Mouse (Mus musculus) c-Kit-positive CD71-negative TER-119-negative erythroid progenitor cells, embryonic 14.5 days (primary cell): ENCODE measurements at regions not wholly inside any gene's neighbourhood (a gene's known extent, or its start where the extent isn't known, plus 50 kb on each side); places are given as distances from the start of the nearest gene placed in this dataset.

Source experiments
- DNase-seq: peaks from one replicate; pipeline ENCODE4 v3.0.0-alpha.2; 2013; ENCODE audit warnings: low read depth

DNA sequence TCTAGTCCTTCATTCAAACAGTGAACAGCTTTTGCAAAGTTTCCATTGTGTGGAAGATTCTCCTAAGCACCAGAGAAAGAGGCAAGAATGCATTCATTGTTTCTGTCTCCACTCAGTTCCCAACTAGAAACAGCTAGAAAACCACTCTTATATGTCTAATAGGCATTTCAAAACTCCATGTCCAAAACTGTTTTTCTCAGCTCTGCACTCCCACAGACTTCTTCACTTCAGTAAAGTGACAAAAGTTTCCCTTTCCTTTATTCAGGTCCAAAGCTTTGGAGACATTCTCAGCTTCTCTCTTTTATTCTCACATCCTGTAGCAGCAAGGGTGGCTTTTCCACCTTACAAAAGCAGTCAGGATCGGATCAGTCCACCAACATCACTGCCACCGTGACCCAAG lies 166.0 kb downstream of the Mreg start:
- no peak for DNase-seq

DNA sequence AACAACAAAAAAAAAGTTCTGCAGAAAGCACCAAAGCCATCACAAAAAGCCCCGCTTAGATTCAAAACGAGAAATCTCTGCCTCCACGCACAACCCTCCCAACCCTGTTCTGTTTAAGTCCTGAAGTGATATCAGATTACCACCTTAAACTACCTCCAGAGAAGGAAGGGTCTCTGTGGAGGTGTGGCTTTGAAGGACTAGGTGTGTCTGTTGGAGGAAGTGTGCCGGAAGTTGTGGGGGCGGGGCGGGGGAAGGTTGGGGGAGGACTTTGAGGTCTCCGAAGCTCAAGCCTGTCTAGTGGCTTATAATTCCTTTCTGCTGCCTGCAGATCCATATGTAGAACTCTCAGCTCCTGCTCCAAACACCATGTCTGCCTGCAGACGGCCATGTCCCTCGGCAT lies 173.6 kb downstream of the Mreg start:
- no peak for DNase-seq

GRCm38 (mm10) chr1:72036600-72036999 lies 175.5 kb downstream of the Mreg start:
- no peak for DNase-seq

DNA sequence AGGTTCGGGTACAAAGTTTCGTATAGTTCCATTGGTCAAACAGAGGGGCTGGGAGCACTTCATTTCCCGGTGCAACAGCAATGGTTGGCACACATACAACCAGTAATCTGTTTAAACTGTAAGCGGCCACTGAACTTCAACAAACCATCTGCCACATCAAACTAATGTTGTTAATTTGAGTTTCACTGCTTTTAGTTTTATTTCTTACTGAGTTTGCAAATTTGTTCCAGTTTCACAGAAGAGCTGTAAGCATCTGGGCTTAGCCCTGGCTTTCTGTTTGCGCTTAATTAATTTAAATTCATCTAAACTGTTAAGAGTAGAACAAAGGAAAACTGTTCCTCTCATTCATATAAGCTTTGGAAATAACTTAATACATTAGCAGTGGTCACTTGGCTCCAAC lies 176.0 kb downstream of the Mreg start:
- DNase-seq, result no peak

GRCm38 (mm10) chr1:72033941-72034340 lies 178.2 kb downstream of the Mreg start:
- DNase-seq, result no peak

GRCm38 (mm10) chr1:72032214-72032613 lies 179.9 kb downstream of the Mreg start:
- no peak for DNase-seq

DNA sequence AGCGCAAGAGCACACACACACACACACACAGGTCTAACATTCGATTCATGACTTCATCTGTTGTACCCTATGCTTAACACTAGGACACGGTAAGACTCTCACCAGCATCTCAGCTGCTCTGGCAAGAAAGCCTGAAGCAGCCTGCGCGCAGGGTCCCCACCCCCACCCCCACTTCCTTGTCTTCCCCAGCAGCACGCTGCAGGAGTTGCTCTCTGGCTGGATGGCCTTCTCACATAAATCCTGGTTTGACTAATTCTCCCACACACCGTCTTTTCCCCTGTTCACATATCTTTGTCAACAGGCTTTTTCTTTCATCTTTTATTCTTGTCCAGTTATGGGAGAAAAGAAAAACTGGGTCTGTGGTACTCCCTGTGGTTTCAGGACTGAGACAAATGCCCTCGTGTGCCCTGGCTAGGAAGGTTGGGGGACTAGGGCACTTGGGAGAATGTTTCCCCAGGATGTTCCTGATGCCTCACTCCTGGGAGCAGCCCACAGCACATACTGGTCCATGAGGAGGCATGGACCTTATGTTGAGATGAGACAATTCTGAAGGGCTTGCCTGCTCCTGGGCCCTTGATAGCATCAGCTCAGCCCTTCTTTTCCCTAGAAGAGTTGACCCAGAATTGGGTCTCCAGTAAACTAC lies 181.2 kb downstream of the Mreg start:
- DNase-seq, result no peak

DNA sequence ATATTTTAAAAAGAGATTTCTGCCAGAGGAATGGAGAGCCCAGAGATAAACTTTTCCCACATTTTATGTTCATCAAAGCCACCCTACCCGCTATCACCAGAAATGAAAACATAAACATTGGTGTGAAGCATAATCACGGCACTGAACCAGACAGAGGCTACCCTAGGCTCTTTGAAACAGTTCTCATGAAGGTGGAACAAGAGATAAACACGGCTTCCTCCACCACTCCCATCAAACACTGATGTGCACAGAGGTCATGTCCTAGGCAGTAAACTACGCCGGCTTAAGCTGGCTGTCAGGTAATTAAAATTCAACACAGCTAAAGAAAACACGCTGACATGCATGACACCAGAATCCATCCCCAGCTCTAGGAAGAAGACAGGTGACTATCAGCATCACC lies 182.5 kb downstream of the Mreg start:
- DNase-seq, result no peak

- DNase-seq, result no peak
Observed at GRCm38 (mm10) chr1:72026861-72027260, 185.2 kb downstream of the Mreg start.

DNA sequence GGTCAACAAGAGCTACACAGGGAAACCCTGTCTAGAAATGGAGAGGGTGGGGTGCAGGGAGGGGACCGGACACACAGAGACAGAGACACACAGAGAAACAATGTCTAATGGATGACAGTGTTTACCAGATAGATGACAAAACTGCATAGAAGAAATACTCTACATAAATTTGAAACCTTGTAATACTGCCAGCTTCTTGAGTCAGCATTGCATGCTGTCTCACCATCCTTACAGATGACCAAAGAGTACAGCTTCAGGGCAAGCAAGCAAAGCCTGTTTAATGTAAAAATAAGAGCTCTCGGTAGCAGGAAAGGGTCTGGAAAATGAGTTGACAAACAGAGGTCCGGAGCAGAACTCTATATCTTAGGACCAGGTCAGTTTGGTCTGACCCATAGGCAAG lies 189.5 kb downstream of the Mreg start:
- DNase-seq, result no peak

DNA sequence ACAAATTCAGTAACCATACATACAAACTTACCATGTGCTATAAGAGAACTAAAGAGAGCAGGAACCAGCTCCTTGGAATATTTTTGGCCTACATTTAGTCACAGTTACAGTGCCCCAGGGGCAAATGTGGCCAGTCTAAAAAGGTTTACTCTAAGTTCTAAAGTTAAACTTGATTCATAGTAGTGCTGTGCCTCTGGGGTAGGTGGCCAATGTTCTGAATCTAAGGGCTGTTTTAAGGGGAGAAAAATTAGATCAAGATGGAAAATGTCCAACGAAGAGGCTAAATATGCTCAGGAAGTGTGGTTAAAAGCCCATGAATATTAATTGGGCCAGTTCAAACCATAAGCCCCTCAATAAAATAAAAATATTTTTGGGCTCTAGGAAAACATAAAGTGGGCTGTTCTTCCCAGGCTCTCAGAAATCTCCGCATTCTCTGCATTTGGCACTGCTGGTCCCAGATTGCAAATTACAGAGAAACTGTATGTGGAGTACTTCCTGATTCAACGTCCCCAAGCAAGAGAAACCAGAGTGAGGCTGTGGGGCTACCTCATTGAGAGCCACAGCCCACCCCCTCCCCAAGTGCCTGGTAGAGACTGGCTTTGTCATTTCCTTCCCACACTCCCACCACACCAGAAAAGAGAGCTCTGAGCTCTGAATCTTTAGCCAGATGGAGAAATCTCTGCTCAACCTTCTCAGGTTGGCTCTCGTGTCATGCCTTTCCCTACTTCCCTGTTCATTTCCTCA lies 193.5 kb downstream of the Mreg start:
- no peak for DNase-seq

- DNase-seq, result no peak
Observed at GRCm38 (mm10) chr1:72017814-72018478, 194.2 kb downstream of the Mreg start.

- DNase-seq, result no peak
Observed at GRCm38 (mm10) chr1:72015471-72015870, 196.6 kb downstream of the Mreg start.

GRCm38 (mm10) chr1:72014580-72014979 lies 197.5 kb downstream of the Mreg start:
- no peak for DNase-seq

GRCm38 (mm10) chr1:72013863-72014262 lies 198.2 kb downstream of the Mreg start:
- no peak for DNase-seq

DNA sequence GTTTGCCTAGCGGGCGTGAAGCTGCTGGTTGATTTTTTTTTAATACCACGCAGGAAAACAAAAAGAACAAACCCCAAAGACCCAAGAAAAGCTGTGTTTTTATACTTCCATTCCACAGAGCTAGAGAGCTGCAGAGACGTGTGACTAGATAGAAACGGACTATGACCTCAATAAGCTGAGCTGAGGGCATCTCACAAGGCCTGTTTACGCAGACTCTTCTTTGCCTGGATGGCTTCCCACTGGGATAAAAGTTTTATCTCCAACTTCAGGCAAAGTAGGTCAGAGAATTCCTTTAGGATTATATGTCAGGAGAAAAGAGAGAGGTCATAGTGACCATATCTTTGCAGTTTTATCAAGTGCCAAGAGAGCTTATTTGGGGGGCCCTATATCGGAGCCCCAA lies 199.4 kb downstream of the Mreg start:
- no peak for DNase-seq

- DNase-seq, result no peak
Observed at GRCm38 (mm10) chr1:72009270-72009928, 202.7 kb downstream of the Mreg start.

- no peak for DNase-seq
Observed at GRCm38 (mm10) chr1:72006696-72007291, 205.3 kb downstream of the Mreg start.

GRCm38 (mm10) chr1:72005956-72006355 lies 206.2 kb downstream of the Mreg start:
- no peak for DNase-seq

GRCm38 (mm10) chr1:72005550-72005949 lies 206.6 kb downstream of the Mreg start:
- no peak for DNase-seq

- no peak for DNase-seq
Observed at GRCm38 (mm10) chr1:72003424-72004278, 208.5 kb downstream of the Mreg start.
